Mouse (Mus musculus): ENCODE results near the gene Hnrnph3. TPM values are rescaled to one million over a fixed set of nuclear protein-coding genes. Genes with fewer than 3 reads are reported as not detected.
"Not testable (repeated sequence)": the region's sequence is repeated elsewhere in the genome, so short reads cannot be mapped to it uniquely, and the experiment has no call there.

The Hnrnph3 gene
- polyA plus RNA-seq (2015; fragmentation: Nextera tagmentation; extraction: Ambion mirVana): 242 and 243 TPM in 2 replicates

- Histone ChIP-seq H3K36me3 (no peaks in the 10 kb centered on the region), H3K27ac (peak within 1 kb of the TSS; percentile 100), H3K4me2 (replicated peaks) (peak within 1 kb of the TSS; percentile 92), H3K9ac (replicated peaks) (peak within 1 kb of the TSS; percentile 100), H3K4me1 (replicated peaks) (peaks cover 71% of the 10 kb centered on the region), H3K9me3 (no peaks in the 10 kb centered on the region), H3K27me3 (no peaks in the 10 kb centered on the region), H3K4me3 (replicated peaks) (peak within 1 kb of the TSS; percentile 90)
- WGBS: 1% methylated on average over 61 of the region's 69 CpGs
- ATAC-seq: peak; percentile 94
Observed at GRCm38 (mm10) chr10:63023749-63024579, at the start of gene Hnrnph3, which contains the start of gene Pbld2. Gene Hnrnph3, minus strand, starts transcription at chr10:63024217. Gene Pbld2, plus strand, starts transcription at chr10:63024315.

GRCm38 (mm10) chr10:63065988-63066387, 42.0 kb upstream of the Hnrnph3 start:
- Histone ChIP-seq H3K9me3 (no peaks in the 10 kb centered on the region), H3K9ac (replicated peaks) (no peak overlapping the region), H3K4me3 (replicated peaks) (no peak overlapping the region), H3K4me2 (replicated peaks) (no peak overlapping the region), H3K36me3 (no peaks in the 10 kb centered on the region), H3K27me3 (no peaks in the 10 kb centered on the region), H3K4me1 (replicated peaks) (no peaks in the 10 kb centered on the region), H3K27ac (no peak overlapping the region)
- peak; percentile 90 for ATAC-seq
- WGBS: 3% methylated on average over 5 of the region's 5 CpGs

- no peak for ATAC-seq
- Histone ChIP-seq H3K9me3 (no peaks in the 10 kb centered on the region), H3K4me1 (replicated peaks) (no peaks in the 10 kb centered on the region), H3K27me3 (no peaks in the 10 kb centered on the region), H3K27ac (no peak overlapping the region), H3K4me3 (replicated peaks) (no peak overlapping the region), H3K9ac (replicated peaks) (no peak overlapping the region), H3K36me3 (no peaks in the 10 kb centered on the region), H3K4me2 (replicated peaks) (no peak overlapping the region)
- 62% methylated on average over 8 of the region's 8 CpGs for WGBS
Observed at GRCm38 (mm10) chr10:63065561-63065960, 41.5 kb upstream of the Hnrnph3 start.

GRCm38 (mm10) chr10:63064516-63064915, 40.5 kb upstream of the Hnrnph3 start:
- no peak for ATAC-seq
- H3K9me3 ChIP-seq: no peaks in the 10 kb centered on the region
- no peak overlapping the region for H3K4me3 ChIP-seq (replicated peaks)
- WGBS: 86% methylated on average over 9 of the region's 9 CpGs
- H3K4me2 ChIP-seq (replicated peaks): no peak overlapping the region
- no peak overlapping the region for H3K27ac ChIP-seq
- H3K27me3 ChIP-seq: no peaks in the 10 kb centered on the region
- no peak overlapping the region for H3K9ac ChIP-seq (replicated peaks)
- no peaks in the 10 kb centered on the region for H3K4me1 ChIP-seq (replicated peaks)
- H3K36me3 ChIP-seq: no peaks in the 10 kb centered on the region

- no peak overlapping the region for H3K4me3 ChIP-seq (replicated peaks)
- no peak overlapping the region for H3K4me2 ChIP-seq (replicated peaks)
- H3K27ac ChIP-seq: no peak overlapping the region
- H3K9ac ChIP-seq (replicated peaks): no peak overlapping the region
- no peaks in the 10 kb centered on the region for H3K9me3 ChIP-seq
- H3K27me3 ChIP-seq: no peaks in the 10 kb centered on the region
- WGBS: 70% methylated on average over 7 of the region's 7 CpGs
- peak; percentile 21; the same call in 1 of the 2 replicates for ATAC-seq
- H3K4me1 ChIP-seq (replicated peaks): no peaks in the 10 kb centered on the region
- no peaks in the 10 kb centered on the region for H3K36me3 ChIP-seq
Observed at GRCm38 (mm10) chr10:63063365-63063764, 39.3 kb upstream of the Hnrnph3 start.

- no peaks in the 10 kb centered on the region for H3K9me3 ChIP-seq
- no peak for ATAC-seq
- H3K4me2 ChIP-seq (replicated peaks): no peak overlapping the region
- no peak overlapping the region for H3K9ac ChIP-seq (replicated peaks)
- no peak overlapping the region for H3K4me3 ChIP-seq (replicated peaks)
- H3K4me1 ChIP-seq (replicated peaks): no peaks in the 10 kb centered on the region
- no peak overlapping the region for H3K27ac ChIP-seq
- no peaks in the 10 kb centered on the region for H3K36me3 ChIP-seq
- 97% methylated on average over 5 of the region's 5 CpGs for WGBS
- no peaks in the 10 kb centered on the region for H3K27me3 ChIP-seq
Observed at GRCm38 (mm10) chr10:63062696-63063095, 38.7 kb upstream of the Hnrnph3 start.

- Histone ChIP-seq H3K9ac (replicated peaks) (no peak overlapping the region), H3K4me2 (replicated peaks) (no peak overlapping the region), H3K36me3 (no peaks in the 10 kb centered on the region), H3K9me3 (no peaks in the 10 kb centered on the region), H3K27ac (no peak overlapping the region), H3K4me1 (replicated peaks) (no peaks in the 10 kb centered on the region), H3K27me3 (no peaks in the 10 kb centered on the region), H3K4me3 (replicated peaks) (no peak overlapping the region)
- no peak for ATAC-seq
- WGBS: 74% methylated on average over 12 of the region's 12 CpGs
Observed at GRCm38 (mm10) chr10:63061266-63061665, 37.2 kb upstream of the Hnrnph3 start.

- H3K4me1 ChIP-seq (replicated peaks): no peaks in the 10 kb centered on the region
- no peaks in the 10 kb centered on the region for H3K36me3 ChIP-seq
- no peak overlapping the region for H3K9ac ChIP-seq (replicated peaks)
- no peak for ATAC-seq
- H3K27me3 ChIP-seq: no peaks in the 10 kb centered on the region
- WGBS: 75% methylated on average over 11 of the region's 11 CpGs
- H3K27ac ChIP-seq: no peak overlapping the region
- H3K4me3 ChIP-seq (replicated peaks): no peak overlapping the region
- H3K4me2 ChIP-seq (replicated peaks): no peak overlapping the region
- no peaks in the 10 kb centered on the region for H3K9me3 ChIP-seq
Observed at GRCm38 (mm10) chr10:63060406-63060805, 36.4 kb upstream of the Hnrnph3 start.

GRCm38 (mm10) chr10:63059862-63060261, 35.8 kb upstream of the Hnrnph3 start, which contains the start of gene Pbld1:
Gene Pbld1, plus strand, starts transcription at chr10:63060162.
- Histone ChIP-seq H3K4me2 (replicated peaks) (no peak within 1 kb of the TSS), H3K27ac (no peak within 1 kb of the TSS), H3K36me3 (no peaks in the 10 kb centered on the region), H3K9me3 (no peaks in the 10 kb centered on the region), H3K4me1 (replicated peaks) (no peaks in the 10 kb centered on the region), H3K4me3 (replicated peaks) (no peak within 1 kb of the TSS), H3K27me3 (no peaks in the 10 kb centered on the region), H3K9ac (replicated peaks) (no peak within 1 kb of the TSS)
- no peak for ATAC-seq
- WGBS: 91% methylated on average over 2 of the region's 2 CpGs

GRCm38 (mm10) chr10:63056966-63057750, 33.1 kb upstream of the Hnrnph3 start:
- Histone ChIP-seq H3K9ac (replicated peaks) (no peak overlapping the region), H3K4me1 (replicated peaks) (no peaks in the 10 kb centered on the region), H3K36me3 (no peaks in the 10 kb centered on the region), H3K27ac (no peak overlapping the region), H3K27me3 (no peaks in the 10 kb centered on the region), H3K4me2 (replicated peaks) (no peak overlapping the region), H3K4me3 (replicated peaks) (no peak overlapping the region), H3K9me3 (no peaks in the 10 kb centered on the region)
- ATAC-seq: peak; percentile 17; the same call in 1 of the 2 replicates
- 39% methylated on average over 24 of the region's 24 CpGs for WGBS

GRCm38 (mm10) chr10:63054586-63054985, 30.6 kb upstream of the Hnrnph3 start:
- Histone ChIP-seq H3K4me3 (replicated peaks) (no peak overlapping the region), H3K9ac (replicated peaks) (no peak overlapping the region), H3K4me1 (replicated peaks) (no peaks in the 10 kb centered on the region), H3K9me3 (no peaks in the 10 kb centered on the region), H3K27me3 (no peaks in the 10 kb centered on the region), H3K4me2 (replicated peaks) (no peak overlapping the region), H3K36me3 (no peaks in the 10 kb centered on the region), H3K27ac (no peak overlapping the region)
- ATAC-seq: no peak
- 69% methylated on average over 2 of the region's 2 CpGs for WGBS

GRCm38 (mm10) chr10:63054071-63054470, 30.1 kb upstream of the Hnrnph3 start:
- not testable (repeated sequence) for H3K9me3 ChIP-seq; H3K4me2 ChIP-seq (replicated peaks)

More at GRCm38 (mm10) chr10:63054071-63054470, 30.1 kb upstream of the Hnrnph3 start:
- not testable (repeated sequence) for ATAC-seq; H3K4me1 ChIP-seq (replicated peaks); H3K27ac ChIP-seq; H3K4me3 ChIP-seq (replicated peaks); H3K9ac ChIP-seq (replicated peaks); H3K27me3 ChIP-seq; H3K36me3 ChIP-seq
- 94% methylated on average over 6 of the region's 6 CpGs for WGBS
